Mouse (Mus musculus) spleen, postnatal 10 days (tissue): ENCODE measurements around the gene Ms4a18.
A peak's percentile ranks its signal among the peaks of the same experiment; 100 is the strongest.
"Not testable (repeated sequence)": the region's sequence is repeated elsewhere in the genome, so short reads cannot be mapped to it uniquely, and the experiment has no call there.

Source experiments
- DNase-seq, 2 experiments: peaks; one replicate each; pipeline ENCODE4 v3.0.0; 2021 to 2022; ENCODE audit warnings: low spot score in 2 of 2

Gene Ms4a18

DNA sequence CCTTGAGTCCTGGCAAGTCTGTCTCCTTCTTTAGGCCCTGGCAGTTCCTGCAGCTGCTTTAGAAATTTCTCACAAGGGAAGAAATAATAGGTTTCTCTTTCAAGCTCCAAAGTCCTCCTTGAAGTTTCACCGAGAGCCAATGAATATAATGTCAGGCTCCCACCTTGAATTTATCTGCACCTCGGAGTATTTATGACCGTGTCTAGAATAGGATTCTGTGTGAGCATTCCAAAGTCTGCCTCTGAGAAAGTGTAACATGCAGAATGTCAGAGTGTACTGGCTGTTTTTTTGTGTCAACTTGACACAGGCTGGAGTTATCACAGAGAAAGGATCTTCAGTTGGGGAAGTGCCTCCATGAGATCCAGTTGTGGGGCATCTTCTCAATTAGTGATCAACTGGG, at the start of gene Ms4a18:
Gene Ms4a18 (minus strand): TSS at position 141 of the 400 bp plus-strand sequence.
- no peak for DNase-seq

DNA sequence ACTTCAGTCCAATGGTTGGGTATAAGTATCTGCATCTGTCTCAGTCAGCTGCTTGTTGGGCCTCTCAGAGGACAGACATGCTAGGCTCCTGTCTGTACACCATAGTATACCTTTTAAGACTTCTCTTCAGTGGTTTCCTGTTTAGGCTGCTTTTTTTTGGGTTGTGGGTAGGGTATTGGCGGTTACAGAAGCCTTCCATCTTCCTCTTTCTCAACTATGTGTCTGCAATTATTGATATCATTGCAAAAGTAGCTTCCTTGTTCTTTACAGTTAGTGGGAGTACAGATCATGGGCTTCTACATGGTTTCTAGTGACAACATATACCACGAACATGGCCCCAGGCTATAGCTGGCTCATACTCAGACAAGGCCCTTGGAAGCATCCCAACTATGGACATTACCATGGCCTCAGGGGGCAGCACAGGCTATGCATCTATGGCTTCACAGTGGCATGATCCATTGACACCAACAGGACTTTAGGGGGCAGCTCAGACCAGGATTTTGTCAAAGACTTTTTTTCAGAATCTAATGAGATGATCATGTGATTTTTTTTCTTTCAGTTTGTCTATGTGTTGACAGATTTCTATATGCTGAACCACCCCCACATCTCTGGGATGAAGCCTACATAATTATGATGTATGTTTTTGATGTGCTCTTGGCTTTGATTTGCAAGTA, 47.5 kb upstream of the Ms4a18 start:
- DNase-seq: no peak

DNA sequence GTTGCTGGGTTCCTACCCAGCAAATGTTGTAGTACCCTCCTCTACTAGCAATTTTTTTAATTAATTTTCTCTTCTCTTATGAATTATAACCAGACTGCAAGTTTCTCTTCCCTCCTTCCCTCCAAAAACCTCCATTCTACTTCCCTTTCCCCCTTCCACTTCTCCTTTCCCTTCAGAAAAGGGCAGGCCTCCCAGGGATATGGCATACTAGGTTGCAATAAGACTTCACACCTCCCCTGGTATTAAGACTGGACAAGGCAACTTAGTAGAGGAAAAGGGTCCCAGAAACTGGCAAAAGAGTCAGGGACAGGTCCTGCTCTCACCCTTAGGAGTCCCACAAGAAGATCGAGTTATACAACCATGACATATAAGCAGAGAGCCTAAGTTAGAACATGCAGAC, 43.1 kb upstream of the Ms4a18 start:
- DNase-seq: no peak

DNA sequence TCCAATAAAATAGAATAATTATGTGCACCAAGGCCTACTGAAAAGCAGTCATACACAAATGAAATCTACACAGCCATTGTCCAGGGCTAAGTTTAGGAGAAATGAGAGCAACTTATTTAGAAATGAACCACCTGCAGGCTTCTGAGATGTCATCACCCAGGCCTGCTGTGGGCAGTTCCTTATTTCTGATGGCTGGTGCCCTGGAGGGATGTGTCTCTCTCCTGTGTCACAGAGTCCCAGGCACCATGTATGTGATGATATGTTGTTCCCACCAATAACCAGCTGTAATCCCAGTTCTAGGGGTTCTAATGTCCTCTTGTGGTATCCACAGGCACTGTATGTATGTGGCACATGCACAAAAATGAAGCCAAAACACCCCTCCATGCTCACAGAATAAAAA, 42.1 kb upstream of the Ms4a18 start:
- no peak for DNase-seq

DNA sequence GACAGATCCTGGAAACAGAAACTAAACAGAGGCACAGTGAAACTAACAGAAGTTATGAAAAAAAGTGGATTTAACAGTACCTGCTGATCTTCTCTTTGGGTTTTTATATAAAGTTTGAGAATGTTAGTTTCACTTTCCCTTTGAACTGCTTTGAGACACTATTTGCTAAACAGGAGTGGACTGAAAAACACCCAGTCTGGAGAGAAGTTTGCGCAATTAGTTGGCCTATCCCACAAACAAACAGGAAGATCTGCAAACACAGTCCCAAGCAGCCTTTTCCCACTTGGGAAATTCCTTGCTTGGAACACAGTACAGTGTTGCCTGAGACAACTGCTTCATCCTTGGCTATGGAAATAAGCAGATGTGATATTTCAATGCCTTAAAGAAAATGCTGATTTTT, 37.9 kb upstream of the Ms4a18 start:
- not testable (repeated sequence) for DNase-seq

DNA sequence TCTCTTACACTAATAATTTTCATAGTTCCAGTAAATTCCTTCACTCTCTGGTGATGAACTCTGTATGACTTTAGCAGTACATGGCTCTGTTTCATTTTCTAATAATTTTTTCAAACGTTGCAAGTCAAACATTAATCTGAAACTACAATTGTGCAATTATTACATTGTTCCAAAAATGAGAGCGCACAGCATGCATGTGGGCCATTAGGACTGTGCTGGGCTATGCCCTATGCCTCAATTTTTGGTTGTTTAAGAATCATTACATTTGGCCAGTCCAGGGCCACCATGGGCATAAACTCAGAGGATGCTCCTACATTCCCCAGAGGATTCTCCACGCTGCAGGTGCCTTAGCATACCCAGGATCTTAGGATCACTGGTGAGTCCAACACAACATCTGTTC, 35.4 kb upstream of the Ms4a18 start:
- DNase-seq: no peak

- no peak for DNase-seq
Observed at GRCm38 (mm10) chr19:11052877-11053276, 35.0 kb upstream of the Ms4a18 start.

GRCm38 (mm10) chr19:11050286-11050685, 32.5 kb upstream of the Ms4a18 start:
- DNase-seq: no peak

DNA sequence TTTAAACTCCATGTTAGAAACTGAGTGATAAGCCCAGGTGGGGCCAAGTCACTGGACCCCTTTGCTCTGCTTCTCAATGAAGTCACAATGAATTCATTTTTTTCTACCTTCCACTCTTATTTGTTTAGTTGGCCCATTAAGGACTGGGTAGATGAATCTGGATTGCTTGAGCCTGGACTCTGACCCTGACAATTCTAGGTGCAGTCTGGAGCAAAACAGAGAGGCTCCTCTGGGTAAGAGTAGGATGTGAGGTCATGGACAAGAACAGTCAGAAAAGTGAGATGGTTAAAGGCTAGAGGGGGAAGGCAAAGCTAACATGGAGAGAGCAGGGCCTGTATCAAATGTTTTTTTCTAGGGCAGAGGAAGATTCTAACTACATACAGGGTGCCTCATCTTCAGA, 31.6 kb upstream of the Ms4a18 start:
- no peak for DNase-seq

DNA sequence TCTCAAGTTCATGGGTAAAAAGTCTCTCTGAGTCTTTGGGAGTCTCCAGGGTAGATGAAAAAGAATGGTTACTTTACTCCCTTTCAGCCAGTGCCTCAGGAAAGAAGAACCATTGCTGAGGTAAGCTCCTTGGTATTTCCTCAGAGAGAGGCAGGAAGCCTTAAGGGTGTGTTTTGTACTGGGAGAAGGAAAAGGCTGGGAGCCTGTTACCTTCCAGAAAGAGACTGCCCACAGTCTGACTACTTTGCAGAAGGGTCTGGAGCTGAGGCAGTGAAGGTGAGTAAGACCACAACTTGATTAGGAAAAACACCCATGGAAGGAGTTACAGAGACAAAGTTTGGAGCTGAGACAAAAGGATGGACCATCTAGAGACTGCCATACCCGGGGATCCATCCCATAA, 30.7 kb upstream of the Ms4a18 start:
- DNase-seq: no peak

DNA sequence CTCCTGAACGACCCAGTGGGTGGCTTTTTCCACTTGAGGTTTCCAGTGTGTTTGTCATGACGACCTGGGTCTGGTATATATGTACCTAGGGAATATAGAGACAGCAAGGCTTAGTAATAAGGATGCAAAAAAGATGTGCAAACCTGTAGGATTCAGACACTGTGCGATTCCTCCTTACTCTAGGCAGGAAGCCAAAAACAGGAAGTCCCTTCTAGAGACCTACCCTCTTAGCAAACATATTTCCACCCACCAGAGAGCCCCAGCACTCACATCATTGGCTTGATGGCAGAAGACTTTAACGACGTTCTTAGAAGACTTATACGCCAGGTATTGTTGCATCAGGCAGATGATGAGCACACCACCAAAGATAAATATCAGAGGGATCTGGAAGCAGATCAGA, 30.2 kb upstream of the Ms4a18 start:
- DNase-seq: no peak

DNA sequence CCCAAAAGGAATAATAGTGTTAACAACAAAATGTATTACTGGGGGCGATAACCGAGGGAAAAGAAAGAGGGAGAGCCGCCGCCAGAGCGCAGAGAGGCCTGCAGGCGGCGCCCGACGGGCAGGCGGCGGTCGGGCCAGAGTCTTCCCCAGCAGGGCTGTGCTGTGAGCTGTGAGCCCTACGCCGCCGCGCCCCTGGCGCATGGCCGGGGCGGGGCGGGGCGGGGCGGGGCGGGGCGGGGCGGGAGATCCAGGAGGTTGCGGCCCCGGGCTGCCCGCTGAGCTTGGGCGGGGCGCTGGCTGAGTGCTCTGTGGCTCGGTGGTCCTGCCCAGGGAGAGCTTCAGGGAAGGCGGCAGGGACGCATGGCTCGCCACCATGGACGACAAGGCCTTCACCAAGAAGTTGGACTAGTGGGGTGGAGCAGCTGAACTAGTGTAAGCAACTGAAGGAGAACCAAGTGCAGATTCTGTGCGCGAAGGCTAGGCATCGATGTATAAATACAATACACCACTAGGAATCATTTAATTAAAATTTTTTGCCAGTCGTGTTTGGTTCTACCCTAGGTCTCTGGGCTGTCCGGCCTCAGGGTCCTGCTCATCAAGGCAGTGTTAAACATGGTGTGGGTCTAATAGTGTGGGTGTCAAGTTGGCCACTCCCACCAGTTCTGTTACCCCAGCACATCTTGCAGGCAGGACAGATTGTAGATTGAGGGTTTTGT, 27.3 kb upstream of the Ms4a18 start:
- DNase-seq: peak; percentile 19 to 72

- DNase-seq: no peak
Observed at GRCm38 (mm10) chr19:11044671-11044995, 26.8 kb upstream of the Ms4a18 start.

- no peak for DNase-seq
Observed at GRCm38 (mm10) chr19:11037570-11037969, 19.7 kb upstream of the Ms4a18 start.

GRCm38 (mm10) chr19:11022382-11022781, 4.6 kb upstream of the Ms4a18 start:
- DNase-seq: no peak

GRCm38 (mm10) chr19:11017251-11017650, 580 bp downstream of the Ms4a18 start:
- no peak for DNase-seq

- DNase-seq: no peak
Observed at GRCm38 (mm10) chr19:11015998-11016397, 1.8 kb downstream of the Ms4a18 start.

DNA sequence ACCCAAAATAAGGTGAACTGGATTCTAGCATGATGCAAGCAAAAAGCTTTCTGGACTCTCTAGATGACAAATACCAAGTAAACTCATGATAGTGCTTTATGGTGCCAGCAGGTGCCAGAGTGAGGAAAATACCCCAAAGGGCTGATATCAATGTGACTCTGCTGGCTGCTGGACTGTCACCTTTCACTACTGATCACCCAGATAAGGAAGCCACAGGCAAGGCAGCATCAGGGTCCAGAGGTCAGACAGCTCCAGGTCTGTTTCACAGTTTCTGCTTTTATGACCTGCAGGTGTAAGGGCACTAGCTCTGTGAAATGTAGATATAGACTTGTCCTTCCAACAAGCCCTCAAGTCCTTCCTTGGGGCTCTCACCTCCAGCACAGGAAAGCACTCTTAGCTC, 2.4 kb downstream of the Ms4a18 start:
- no peak for DNase-seq

GRCm38 (mm10) chr19:10993150-10993549, 24.7 kb downstream of the Ms4a18 start, which contains the start of gene Ms4a15:
TSS of gene Ms4a15 (minus strand) at chr19:10993250.
- no peak for DNase-seq

- DNase-seq: no peak
Observed at GRCm38 (mm10) chr19:10991911-10992310, 25.9 kb downstream of the Ms4a18 start.

DNA sequence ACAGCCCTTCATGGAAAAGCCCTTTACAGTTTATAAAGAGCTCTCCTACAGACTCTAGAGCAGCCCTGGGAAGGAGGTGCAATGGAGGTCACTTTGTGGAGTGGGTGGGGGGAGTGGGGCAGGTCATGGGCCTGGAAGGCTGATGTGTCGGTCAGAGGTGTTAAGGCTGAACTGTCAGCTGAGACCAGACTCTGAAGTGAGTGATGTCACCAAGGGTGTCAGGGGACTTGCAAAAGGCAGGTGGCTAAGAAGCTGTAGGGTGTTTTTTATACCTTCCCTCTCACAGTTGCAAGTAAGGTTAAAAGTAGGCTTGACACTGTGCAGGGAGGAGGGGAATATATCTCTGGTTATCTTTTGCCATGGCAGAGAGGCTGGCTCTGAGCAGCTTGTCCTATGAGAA, 27.1 kb downstream of the Ms4a18 start:
- DNase-seq: no peak

DNA sequence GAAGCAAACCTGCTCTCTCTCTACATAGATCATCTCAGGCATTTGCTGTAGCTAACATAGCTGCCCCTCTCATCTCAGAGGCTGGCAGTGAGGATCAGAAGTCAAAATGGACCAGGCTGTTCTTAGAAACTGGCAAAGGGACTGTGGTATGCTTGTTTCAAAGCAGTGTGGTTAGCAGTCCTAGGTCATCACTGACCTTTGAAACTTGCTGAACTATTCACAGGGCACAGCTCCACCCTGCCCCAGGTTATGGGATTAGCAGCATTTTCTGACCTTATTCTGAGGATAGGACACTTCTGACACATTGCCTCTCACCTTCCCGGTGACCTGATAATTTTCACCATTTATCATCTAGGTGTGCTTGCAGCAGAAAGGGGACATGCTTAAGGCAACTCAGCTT, 29.3 kb downstream of the Ms4a18 start:
- no peak for DNase-seq

GRCm38 (mm10) chr19:10985889-10986288, 31.9 kb downstream of the Ms4a18 start:
- DNase-seq: no peak

DNA sequence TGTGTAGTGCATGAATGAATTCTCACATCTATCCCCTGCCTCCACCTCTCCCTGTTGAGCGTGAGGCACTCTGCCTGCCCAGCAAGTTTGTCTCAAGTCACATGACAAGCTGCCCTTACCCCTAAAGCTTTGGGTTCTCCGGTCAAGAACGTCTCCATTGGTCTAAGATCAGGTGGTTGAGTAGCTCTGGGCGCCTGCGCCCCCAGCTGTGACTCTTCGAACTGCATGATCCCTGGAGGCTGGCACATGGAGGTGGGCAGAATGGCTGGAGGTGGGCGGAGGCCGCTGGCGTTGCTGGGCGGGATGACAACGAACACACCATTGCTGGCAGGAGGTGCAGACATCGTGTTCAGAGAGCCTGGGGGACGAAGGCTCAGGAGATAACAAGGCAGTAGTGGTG, 33.3 kb downstream of the Ms4a18 start:
- DNase-seq: no peak
